Mouse (Mus musculus) induced T-regulatory cell, adult 2 months (primary cell): Measurements from ENCODE around the gene Oit3.
"Not testable (repeated sequence)": the region's sequence is repeated elsewhere in the genome, so short reads cannot be mapped to it uniquely, and the experiment has no call there.

ENCODE experiments used
- DNase-seq: peaks from one replicate; pipeline ENCODE4 v3.0.0-alpha.2; 2012; ENCODE audit warnings: low read depth

The Oit3 gene

DNA sequence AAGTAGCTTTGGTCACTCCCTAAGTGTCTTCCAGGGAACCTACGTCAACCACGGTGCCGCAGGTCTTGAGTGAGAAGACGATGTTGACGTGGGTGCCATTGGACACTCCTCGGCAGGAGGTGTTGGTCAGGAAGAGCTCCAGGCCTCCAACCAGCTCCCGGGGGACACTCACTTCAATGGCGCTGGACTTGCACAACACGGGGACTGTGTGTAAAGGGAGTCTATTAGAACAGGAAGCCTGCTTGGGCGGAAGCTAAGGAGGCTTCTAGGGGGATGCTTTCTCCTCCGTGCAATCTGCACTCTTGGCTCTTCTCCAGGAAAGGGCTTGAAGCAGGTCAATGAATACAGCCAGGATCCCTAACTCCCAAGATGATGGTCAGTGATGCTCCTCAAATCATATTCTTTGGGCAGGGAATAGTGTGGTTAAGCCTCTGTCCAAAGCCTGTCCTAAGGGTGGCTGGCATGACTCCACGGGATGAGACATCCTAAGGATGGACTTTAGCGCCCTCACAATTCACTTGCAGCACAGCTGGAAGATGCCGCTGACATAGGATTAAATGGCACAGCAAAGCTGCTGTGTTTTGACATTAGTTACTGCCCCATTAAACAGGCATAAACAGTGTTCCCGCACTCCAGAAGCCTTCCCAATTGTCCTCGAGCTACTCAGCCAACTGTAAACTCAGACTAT, 12.0 kb downstream of the Oit3 start:
- DNase-seq = no peak

GRCm38 (mm10) chr10:59426371-59426770, 15.2 kb downstream of the Oit3 start:
- DNase-seq = no peak

- no peak for DNase-seq
Observed at GRCm38 (mm10) chr10:59425369-59425768, 16.2 kb downstream of the Oit3 start.

DNA sequence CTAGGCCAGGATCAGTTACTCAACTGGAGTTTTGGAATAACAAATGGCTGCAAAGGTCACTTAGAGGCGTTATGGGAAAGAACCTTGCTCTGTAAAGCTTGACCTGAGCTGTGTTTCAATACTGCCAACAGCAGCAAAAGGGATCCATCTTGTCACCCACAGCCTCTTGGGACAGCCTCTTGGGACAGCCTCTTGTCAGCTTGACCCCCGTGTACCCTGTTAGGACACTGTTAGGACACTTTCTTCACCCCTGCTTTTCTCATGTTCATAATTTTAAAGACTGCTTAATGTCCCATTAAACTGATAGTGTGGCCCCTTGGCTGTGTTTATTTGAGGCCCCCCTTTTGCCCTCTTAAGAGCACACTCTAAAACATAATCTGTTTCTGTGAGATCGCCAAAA, 17.1 kb downstream of the Oit3 start:
- DNase-seq = no peak

- DNase-seq = no peak
Observed at GRCm38 (mm10) chr10:59419516-59419915, 22.1 kb downstream of the Oit3 start.

- no peak for DNase-seq
Observed at GRCm38 (mm10) chr10:59416623-59417022, 25.0 kb downstream of the Oit3 start.

DNA sequence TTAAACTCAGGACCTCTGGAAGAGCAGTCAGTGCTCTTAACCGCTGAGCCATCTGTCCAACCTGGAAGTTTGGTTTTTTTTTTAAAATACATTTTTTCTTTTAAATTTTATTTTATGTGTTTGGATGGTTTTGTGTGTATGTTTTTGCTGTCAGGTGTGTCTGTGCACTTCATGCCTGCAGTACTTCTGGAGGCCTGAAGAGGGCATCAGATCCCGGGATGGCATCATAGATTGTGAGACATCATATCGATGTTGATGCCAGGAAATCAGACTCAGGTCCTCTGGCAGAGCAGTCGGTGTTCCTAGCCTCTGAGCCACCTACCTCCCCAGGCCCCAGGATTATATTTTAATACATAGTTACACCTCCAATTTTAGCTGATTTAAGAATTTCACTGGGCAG, 27.9 kb downstream of the Oit3 start:
- DNase-seq = no peak

- DNase-seq = no peak
Observed at GRCm38 (mm10) chr10:59410264-59410663, 31.3 kb downstream of the Oit3 start.

DNA sequence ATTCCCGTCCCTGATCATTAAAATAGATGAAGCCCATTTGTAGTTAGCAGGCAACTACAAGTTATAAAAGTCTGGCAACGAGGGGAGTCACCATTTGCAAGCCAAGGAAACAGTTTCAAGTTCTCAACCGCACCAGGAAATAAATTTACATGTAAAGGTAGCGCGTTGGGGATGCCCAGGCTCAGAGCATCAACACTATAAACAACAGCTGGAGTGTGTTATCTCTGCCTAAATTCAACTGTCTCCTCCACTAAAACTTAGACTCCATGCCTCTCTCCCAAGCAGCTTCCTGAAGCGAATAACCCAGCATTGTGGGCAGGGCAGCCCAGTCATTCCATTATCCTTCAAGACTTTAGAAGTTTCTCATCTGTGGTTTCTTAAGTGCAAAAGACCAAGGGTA, 33.1 kb downstream of the Oit3 start:
- no peak for DNase-seq

DNA sequence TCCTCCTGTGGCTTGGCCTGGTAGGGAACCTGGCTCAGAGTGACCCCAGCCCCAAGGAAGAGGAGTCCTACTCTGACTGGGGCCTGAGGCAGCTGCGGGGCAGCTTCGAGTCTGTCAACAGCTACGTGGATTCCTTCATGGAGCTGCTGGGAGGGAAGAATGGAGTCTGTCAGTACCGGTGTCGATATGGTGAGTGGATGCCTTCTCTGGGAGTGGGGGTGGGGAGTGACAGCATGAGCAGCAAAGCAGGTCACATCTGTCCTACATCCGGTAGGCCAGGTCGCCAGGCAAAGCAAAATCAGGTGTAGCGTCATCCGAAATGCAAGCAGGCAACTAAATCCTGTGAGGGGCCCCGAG, 37.8 kb downstream of the Oit3 start:
- no peak for DNase-seq

DNA sequence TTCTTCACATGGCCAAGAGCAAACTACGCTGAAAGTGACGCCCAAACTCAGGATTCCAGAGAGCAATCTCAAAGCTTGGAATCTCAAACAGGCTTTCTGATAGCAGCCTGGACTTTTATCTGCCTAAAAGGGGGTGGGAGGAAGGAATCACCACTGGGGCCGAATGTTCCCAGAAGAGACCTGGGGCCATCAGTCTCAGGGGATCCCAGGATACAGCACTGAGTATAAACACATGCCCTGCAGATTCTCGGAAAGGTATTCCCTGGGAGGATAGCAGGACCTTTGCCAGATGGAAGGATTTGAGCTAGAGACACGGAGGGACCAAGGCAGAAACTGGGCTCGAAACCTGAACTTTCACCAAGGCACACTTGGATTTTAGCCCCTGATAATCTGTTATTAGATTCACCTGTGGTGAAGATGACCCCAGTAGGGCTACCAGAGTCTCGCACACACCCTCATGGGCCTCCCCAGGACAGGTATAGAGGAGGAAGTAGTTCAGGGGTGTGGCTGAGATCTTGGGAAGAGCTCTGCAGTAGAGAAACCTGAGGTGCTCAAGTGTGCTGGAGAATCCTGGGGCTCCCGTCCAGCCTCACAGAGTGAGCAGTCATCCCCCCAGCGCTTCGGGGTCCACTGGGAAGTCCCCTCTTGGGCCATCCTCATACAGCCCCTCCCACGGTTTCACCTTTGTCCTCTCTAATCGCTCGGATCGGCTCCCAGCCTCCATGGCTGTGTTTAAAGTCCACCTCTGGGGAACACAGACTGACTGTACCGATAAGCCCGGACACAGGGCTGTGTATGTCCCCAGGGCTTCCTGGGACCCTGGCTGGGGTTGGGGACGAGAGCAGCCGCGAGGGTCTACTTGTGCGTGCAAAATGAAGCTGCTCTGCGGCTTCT, 38.4 kb downstream of the Oit3 start, which contains the start of gene Pla2g12b:
Pla2g12b (plus strand) TSS at position 762 of the 894 bp plus-strand sequence.
- DNase-seq = no peak

DNA sequence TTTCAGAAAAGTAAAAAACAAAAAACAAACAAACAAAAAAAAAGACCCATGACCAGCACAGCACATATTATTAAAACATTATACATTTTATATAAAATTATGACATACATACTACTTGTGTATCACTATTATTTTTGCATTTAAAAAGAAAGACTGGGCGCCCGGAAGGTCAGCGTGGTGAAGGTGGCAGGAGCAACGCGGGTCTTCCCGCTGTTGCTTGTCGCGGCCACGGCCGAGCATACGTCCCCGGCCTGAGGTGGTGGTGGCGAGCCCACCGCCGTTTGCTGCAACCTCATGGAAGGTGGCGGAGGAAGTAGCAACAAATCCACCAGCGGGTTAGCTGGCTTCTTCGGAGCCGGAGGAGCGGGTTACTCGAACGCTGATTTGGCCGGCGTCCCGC, 46.1 kb downstream of the Oit3 start, which contains the start of gene Gm10273:
Gm10273 (plus strand) TSS at position 172 of the 400 bp plus-strand sequence.
- DNase-seq = not testable (repeated sequence)

DNA sequence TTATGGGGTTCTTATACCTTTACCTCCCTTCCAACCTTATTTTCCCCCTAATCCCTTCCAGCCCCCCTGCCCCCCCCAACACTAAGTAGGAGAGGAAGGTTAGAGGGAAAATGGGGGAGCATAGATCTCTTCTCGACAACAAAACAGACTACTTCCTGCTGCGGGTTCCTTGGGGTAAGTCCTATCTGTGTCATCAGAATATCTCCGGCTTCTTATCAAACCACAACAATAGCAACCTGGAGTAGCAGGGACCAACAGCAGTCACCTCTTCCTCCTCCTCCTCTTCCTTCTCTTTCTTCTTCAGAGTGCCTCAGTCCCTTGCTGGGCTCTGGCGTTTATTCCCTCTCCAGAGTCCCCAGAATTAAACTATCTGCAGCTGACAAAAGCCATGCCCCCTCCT, 49.7 kb downstream of the Oit3 start:
- peak; percentile 58 for DNase-seq

DNA sequence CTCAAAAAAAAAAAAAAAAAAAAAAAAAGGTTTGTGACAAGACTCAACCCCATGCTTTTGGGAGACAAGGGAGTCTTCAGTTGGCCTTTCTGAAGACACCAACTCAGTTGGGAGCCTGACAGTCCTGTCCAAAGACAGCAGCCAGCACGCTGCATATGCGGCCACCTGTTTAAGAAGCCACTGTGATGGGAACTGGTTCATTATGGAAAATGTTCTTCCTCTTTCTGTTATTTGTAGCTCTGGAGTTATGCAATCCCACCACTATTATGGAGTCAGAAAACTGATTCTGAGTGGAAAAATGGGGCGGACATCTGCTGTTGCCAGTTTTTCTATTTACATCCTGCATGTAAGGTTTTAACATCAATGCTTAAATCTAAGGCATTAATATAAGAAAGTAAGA, 51.9 kb downstream of the Oit3 start:
- no peak for DNase-seq

DNA sequence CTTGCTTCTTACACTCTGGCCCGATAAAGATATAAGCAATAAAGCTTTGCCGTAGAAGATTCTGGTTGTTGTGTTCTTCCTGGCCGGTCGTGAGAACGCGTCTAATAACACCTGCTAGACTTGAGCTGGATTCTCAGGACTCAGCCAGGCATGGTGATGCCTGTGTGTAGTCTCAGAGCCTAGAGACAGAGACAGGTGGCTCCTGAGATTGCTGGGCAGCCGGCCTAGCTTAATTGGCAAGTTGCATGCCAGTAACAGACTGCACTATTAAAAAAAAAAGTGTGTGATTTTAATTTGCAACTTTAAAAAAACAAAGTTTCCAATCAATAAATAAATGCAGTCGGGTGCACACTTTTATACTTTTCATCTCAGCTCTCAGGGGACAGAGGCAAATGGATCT, 54.6 kb downstream of the Oit3 start:
- DNase-seq = no peak

DNA sequence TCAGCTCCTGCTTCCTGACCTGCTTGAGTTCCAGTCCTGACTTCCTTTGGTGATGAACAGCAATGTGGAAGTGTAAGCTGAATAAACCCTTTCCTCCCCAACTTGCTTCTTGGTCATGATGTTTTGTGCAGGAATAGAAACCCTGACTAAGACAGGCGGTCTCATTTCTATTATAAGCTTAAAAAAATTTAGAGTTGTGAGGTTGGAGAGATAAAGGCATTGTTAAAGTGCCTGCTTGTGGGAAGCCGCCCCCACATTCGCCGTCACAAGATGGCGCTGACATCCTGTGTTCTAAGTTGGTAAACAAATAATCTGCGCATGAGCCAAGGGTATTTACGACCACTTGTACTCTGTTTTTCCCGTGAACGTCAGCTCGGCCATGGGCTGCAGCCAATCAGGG, 60.0 kb downstream of the Oit3 start:
- DNase-seq = peak; percentile 62

GRCm38 (mm10) chr10:59380411-59380821, 61.2 kb downstream of the Oit3 start:
- peak; percentile 83 for DNase-seq

DNA sequence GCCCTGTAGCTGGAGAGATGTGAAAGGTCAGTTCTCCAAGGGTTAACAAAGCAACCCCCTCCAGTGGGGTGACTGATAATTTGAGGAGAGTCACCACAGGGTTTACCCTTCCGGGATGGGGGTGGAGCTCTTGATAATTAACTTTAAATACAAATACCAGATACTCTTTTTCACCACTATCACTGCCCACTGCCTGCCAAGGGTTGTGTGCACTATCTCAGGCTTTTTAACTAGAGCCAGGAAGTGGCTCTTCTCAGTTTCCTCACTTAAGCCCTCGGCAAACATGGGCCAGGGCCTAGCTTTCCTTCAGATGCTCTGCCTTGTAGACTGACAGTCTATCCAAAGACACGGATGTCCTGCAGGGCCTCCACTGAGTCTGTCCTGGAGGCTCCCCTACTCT, 61.7 kb downstream of the Oit3 start:
- DNase-seq = peak; percentile 79

GRCm38 (mm10) chr10:59378728-59379127, 62.9 kb downstream of the Oit3 start:
- DNase-seq = peak; percentile 36

- no peak for DNase-seq
Observed at GRCm38 (mm10) chr10:59377906-59378305, 63.7 kb downstream of the Oit3 start.
